Mouse (Mus musculus): ENCODE results near the gene Kcp. TPM values are rescaled to one million over a fixed set of nuclear protein-coding genes. Genes with fewer than 3 reads are reported as not detected.
A peak's percentile ranks its signal among the peaks of the same experiment; 100 is the strongest.

Kcp gene
- total RNA-seq, 1 experiment from 2014 or later: 0.12 TPM

DNA sequence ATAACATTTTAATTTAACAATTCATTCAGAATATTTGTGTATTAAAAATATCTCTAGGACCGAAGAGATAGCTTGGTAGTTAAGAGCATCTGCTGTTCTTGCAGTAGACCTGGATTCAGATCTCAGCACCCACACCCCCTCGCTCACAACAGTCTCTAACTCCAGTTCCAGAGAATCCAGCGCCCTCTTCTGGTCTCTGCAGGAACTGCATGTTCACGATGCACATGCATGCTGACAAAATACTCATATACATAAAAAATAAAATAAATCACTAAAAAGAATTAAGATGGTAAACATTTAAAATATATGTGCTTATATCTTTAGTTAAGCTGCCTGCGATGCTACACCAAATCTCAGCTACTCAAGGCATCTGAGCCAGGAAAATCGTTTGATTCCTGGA lies 17.5 kb upstream of the Kcp start:
- no peak for ATAC-seq (ENCODE audit: extremely low read depth, insufficient number of reproducible peaks, low FRiP score, poor library complexity, severe bottlenecking)

DNA sequence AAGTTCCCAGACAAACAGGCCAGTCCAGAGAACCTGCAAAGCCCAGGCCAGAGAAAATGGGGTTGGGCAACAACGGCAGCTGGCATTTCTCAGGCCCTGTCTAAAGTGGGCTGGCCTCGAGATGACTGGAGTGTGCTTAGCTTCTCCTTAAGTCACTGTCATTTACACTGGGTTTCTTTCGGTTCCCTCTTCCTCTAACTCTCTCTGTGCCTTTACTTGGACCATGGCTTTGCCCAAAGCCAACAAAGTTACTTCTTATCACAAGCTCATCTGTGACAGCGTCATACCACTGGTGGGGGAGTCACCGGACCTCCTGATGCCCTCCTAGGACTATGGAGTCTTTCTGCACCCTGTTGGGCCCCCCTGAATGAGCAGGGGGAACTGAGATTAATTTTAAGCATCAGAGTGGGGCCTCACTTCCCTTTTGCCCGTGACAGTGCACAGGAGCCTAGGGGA lies 16.3 kb upstream of the Kcp start:
- peak; percentile 47 for ATAC-seq (ENCODE audit: extremely low read depth, insufficient number of reproducible peaks, low FRiP score, poor library complexity, severe bottlenecking)

- ATAC-seq (ENCODE audit: extremely low read depth, insufficient number of reproducible peaks, low FRiP score, poor library complexity, severe bottlenecking): no peak
These were observed 15.7 kb upstream of the Kcp start for GRCm38 (mm10) chr6:29523301-29524033.

- no peak for ATAC-seq (ENCODE audit: extremely low read depth, insufficient number of reproducible peaks, low FRiP score, poor library complexity, severe bottlenecking)
These were observed 15.0 kb upstream of the Kcp start for GRCm38 (mm10) chr6:29522626-29523300.

DNA sequence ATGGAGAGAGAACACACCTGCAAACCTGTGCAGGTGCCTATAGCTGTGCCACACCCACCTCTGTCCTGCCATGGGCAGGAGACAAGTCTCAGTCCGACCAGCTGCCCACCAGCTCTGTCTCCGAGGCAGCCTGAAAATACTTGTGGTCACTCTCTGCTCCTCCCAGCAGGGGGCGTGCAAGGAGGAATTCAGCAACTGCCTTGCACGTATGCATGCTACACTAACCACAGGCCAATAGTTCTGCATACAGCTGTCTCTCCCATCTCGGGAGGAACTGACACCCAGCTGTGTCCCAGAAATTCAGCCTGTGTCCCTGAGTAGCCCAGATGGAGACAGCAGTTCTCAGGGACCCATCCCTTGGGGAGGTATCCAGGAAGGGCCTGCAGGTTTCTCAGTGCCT lies 9.4 kb upstream of the Kcp start:
- peak; percentile 88 for ATAC-seq (ENCODE audit: extremely low read depth, insufficient number of reproducible peaks, low FRiP score, poor library complexity, severe bottlenecking)

DNA sequence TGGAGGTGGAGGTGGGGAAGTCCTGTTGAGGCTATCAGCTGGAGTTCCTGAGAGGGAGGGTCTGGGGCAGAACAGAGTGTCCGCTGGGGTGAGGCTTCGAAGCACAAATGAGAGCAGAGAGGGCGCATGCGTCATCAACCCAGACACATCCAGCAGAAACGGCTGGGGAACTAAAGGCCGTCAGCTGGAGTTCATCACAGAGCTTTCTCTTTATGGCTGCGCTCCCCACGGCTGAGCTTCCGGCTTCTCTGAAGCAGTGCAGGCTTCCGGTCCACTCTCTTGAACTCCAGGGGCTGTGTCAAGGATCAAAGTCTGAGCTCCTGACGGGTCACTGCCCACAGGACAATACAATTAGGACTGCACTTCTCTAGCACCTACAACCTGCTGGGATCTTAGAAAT lies 5.5 kb upstream of the Kcp start:
- peak; percentile 36; the same call in 1 of the 2 replicates for ATAC-seq (ENCODE audit: extremely low read depth, insufficient number of reproducible peaks, low FRiP score, poor library complexity, severe bottlenecking)

- ATAC-seq (ENCODE audit: extremely low read depth, insufficient number of reproducible peaks, low FRiP score, poor library complexity, severe bottlenecking): no peak
These were observed 1.3 kb upstream of the Kcp start for GRCm38 (mm10) chr6:29509086-29509485.

DNA sequence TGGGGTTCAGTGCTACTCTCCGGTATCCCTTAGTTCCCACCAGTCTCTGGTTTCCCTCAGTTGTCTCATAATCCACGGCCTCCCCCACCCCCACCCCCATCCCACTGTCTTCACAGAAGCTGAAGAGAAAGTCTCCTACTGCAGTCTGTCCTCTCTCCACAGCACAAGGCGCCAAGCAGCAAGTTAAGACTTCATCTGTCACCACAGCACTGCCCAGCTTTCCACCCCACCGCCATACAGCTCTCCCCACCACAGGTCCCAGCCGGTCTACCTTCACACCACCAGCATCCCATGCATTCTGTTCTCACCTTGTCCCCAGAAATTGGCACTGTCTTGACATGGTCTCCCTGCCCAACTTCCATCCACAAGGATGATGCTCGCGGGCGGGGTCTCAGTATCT lies 918 bp downstream of the Kcp start:
- ATAC-seq (ENCODE audit: extremely low read depth, insufficient number of reproducible peaks, low FRiP score, poor library complexity, severe bottlenecking): no peak

- no peak for ATAC-seq (ENCODE audit: extremely low read depth, insufficient number of reproducible peaks, low FRiP score, poor library complexity, severe bottlenecking)
These were observed 2.3 kb downstream of the Kcp start for GRCm38 (mm10) chr6:29505493-29505892.

DNA sequence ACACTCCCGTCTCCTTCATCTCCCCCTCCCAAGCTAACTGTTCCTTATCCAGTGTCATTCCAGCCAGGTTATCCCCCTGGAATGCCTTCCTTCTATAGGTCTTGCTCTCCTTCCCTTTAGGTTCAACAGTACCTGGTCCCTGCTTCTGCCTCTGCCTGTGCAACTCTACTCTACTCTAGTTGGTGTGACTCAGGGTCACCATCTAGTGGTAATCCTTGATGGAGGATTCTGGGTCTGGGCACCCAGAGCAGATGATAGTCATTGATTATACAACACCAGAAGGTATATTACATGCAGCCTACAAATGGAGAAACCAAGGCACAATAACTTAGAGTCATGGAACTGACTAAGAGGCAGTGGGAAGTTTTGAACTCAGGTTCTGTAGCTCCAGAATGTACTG lies 6.2 kb downstream of the Kcp start:
- no peak for ATAC-seq (ENCODE audit: extremely low read depth, insufficient number of reproducible peaks, low FRiP score, poor library complexity, severe bottlenecking)

GRCm38 (mm10) chr6:29500810-29501209 lies 6.9 kb downstream of the Kcp start:
- no peak for ATAC-seq (ENCODE audit: extremely low read depth, insufficient number of reproducible peaks, low FRiP score, poor library complexity, severe bottlenecking)

DNA sequence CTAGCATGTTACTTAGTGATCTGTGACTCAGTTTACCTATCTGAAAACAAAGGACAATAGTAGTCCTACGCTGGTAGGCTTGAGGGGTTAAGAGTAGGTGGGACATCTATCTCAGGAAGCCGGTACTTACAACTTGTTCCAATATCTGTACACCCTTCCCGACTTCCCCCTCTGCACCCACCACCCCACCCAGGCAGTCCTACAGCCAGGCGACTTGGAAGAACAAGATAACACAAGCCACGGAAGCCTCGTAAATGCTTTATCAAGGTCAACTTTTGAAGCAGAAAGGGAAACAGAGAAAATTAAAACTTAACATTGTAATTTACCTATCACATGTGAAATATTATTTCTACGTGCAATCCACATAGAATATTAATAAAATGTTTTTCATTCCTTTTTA lies 7.6 kb downstream of the Kcp start:
- no peak for ATAC-seq (ENCODE audit: extremely low read depth, insufficient number of reproducible peaks, low FRiP score, poor library complexity, severe bottlenecking)

DNA sequence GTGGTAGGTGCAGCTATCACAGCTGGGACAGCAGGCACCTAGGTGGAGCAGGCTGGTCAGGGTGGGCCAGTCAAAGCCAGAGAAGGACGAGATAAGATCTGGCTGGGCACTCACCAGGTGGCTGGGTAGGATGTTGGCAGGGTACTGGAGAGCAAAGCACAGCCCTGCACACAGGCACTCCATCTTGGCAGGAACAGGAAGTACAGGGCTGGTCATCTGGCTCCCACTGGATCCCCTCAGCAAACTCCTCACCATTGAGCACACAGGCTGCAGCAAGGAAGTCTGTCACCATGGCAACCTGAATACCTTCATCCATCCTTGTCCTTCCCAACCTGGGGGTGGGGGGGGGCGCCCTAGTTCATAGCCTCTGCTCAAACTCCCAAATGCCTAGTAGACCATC lies 10.0 kb downstream of the Kcp start:
- ATAC-seq (ENCODE audit: extremely low read depth, insufficient number of reproducible peaks, low FRiP score, poor library complexity, severe bottlenecking): no peak

DNA sequence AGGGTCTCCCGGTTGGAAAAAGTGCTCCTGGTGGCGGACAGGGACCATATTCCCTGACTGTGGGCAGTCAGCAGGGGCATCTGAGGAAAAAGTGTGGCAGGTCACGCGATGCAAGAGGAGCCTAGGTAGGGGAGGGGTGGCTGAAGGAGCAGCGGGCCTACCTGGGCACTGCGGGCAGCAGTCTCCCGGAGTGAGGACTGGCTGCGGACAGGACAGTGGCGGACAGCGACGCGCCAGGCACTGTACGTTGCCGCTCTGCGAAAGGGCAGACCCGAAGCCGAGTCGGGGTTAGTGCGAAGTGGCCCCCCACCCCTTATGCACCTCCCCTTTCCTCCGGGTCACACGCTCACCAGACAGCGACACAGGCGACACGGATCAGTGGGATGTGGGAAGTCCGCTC lies 11.5 kb downstream of the Kcp start:
- no peak for ATAC-seq (ENCODE audit: extremely low read depth, insufficient number of reproducible peaks, low FRiP score, poor library complexity, severe bottlenecking)

DNA sequence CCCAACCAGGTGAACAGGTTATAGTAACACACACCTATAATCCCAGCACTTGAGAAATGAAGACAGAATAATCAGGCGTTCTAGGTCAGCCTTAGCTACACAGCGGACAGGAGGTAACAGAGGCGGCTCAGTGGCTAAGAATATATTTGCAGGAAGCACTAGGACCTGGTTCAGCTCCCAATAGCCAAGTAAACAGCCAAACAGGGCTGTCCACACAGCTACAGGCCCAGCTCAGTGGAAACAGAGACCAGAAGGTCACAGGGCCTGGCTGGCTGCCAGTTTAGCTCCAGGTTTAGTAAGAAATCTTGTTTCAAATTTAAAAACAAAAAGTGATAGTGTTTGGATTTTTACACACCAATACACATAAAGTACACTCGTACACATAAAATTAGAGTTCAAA lies 13.7 kb downstream of the Kcp start:
- no peak for ATAC-seq (ENCODE audit: extremely low read depth, insufficient number of reproducible peaks, low FRiP score, poor library complexity, severe bottlenecking)

- ATAC-seq (ENCODE audit: extremely low read depth, insufficient number of reproducible peaks, low FRiP score, poor library complexity, severe bottlenecking): no peak
These were observed 21.8 kb downstream of the Kcp start for GRCm38 (mm10) chr6:29485951-29486350.

- ATAC-seq (ENCODE audit: extremely low read depth, insufficient number of reproducible peaks, low FRiP score, poor library complexity, severe bottlenecking): peak; percentile 42; the same call in 1 of the 2 replicates
These were observed 22.8 kb downstream of the Kcp start for GRCm38 (mm10) chr6:29484716-29485559.

- ATAC-seq (ENCODE audit: extremely low read depth, insufficient number of reproducible peaks, low FRiP score, poor library complexity, severe bottlenecking): no peak
These were observed 25.1 kb downstream of the Kcp start for GRCm38 (mm10) chr6:29482691-29483090.

DNA sequence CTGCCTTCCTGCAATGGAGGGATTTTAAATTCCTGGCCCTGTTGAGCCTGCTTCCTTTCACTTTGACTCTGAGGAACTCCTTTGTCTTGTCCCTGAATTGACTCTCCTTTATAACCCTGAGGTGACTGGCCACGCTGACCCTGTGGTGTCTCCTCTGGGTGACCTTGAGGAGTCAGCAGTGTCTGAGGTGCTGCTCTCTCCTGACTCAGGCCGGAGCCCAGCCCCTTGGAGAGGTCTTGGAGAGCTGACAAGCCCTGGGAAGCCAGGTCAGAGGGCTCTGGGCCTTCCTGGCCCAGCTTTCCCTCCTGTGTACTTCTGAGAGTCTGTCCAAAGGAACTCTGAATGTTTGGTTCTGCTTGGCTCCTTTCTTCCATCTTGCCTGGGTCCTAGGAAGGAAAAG lies 33.0 kb downstream of the Kcp start:
- no peak for ATAC-seq (ENCODE audit: extremely low read depth, insufficient number of reproducible peaks, low FRiP score, poor library complexity, severe bottlenecking)
